Mouse (Mus musculus) midbrain, embryonic 14.5 days (tissue): ENCODE data around the gene Tmem63b. TPM values are rescaled to one million over a fixed set of nuclear protein-coding genes. Genes with fewer than 3 reads are reported as not detected.

Experiments
- ATAC-seq: fragments of 200-750 bp; cut with Nextera tagmentation; 2 replicates; pipeline ENCODE4 v1.8.0; 2017; ENCODE audit warnings: moderate number of reproducible peaks, moderate library complexity; ENCODE audit not compliant: low FRiP score, low TSS enrichment
- DNase-seq: peaks from one replicate; pipeline ENCODE4 v3.0.0-alpha.2; 2015
- H3K27ac ChIP-seq: fragments of 300-500 bp; sonication (generic); replicated peaks from 2 replicates; pipeline ENCODE4 v1.5.1; 2014; ENCODE audit warnings: mild to moderate bottlenecking, low read depth, low read length, moderate library complexity
- H3K27me3 ChIP-seq: fragments of 300-500 bp; sonication (generic); 2 replicates; pipeline ENCODE4 v1.6.1; 2014; ENCODE audit warnings: low read length, control low read depth, mixed read lengths; ENCODE audit not compliant: control insufficient read depth, insufficient read depth
- H3K36me3 ChIP-seq: fragments of 300-500 bp; sonication (generic); 2 replicates; pipeline ENCODE4 v1.6.1; 2014; ENCODE audit warnings: low read length, control low read depth; ENCODE audit not compliant: control insufficient read depth, insufficient read depth
- H3K4me1 ChIP-seq: fragments of 300-500 bp; sonication (generic); 2 replicates; pipeline ENCODE4 v1.6.1; 2014; ENCODE audit warnings: mild to moderate bottlenecking, antibody characterized with exemption, low read length, control low read depth; ENCODE audit not compliant: control insufficient read depth, insufficient read depth
- H3K4me2 ChIP-seq: fragments of 300-500 bp; sonication (generic); 2 replicates; pipeline ENCODE4 v1.6.1; 2014; ENCODE audit warnings: mild to moderate bottlenecking, low read length, moderate library complexity
- H3K4me3 ChIP-seq: fragments of 300-500 bp; sonication (generic); replicated peaks from 2 replicates; pipeline ENCODE4 v1.5.1; 2014; ENCODE audit warnings: low read depth, low read length
- H3K9ac ChIP-seq: fragments of 300-500 bp; sonication (generic); replicated peaks from 2 replicates; pipeline ENCODE4 v1.6.1; 2014; ENCODE audit warnings: mild to moderate bottlenecking, low read length, moderate library complexity
- H3K9me3 ChIP-seq: fragments of 300-500 bp; sonication (generic); 2 replicates; pipeline ENCODE4 v1.6.1; 2016; ENCODE audit warnings: low read length, control low read depth, mixed read lengths; ENCODE audit not compliant: control insufficient read depth
- WGBS: fragments of 180-500 bp; shearing (Covaris S2); extraction: QIAGEN DNeasy Blood & Tissue Kit; methylation state at CpG from one replicate; pipeline ENCODE4 v1.1.7; 2014; 5-methylcytosine and 5-hydroxymethylcytosine counted together
- polyA plus RNA-seq: library from polyadenylated mRNA; unstranded; fragments of >200 nt; fragmentation: Nextera tagmentation; extraction: Ambion mirVana; gene quantifications from 2 replicates; pipeline ENCODE4 v1.2.1, GENCODE M21; 2014

Gene Tmem63b
- polyA plus RNA-seq, 1 experiment from 2014 or later, result 123 TPM

GRCm38 (mm10) chr17:45711525-45711924 is 24.8 kb upstream of the Tmem63b start:
- no peaks in the 10 kb centered on the region for H3K4me1 ChIP-seq
- no peaks in the 10 kb centered on the region for H3K9me3 ChIP-seq
- no peak overlapping the region for H3K9ac ChIP-seq
- WGBS, result 73% methylated on average over 3 of the region's 3 CpGs
- H3K36me3 ChIP-seq, result no peaks in the 10 kb centered on the region
- H3K4me3 ChIP-seq, result no peak overlapping the region
- H3K27ac ChIP-seq, result no peak overlapping the region
- no peak for ATAC-seq
- no peak for DNase-seq
- no peaks in the 10 kb centered on the region for H3K27me3 ChIP-seq
- H3K4me2 ChIP-seq, result no peak overlapping the region

GRCm38 (mm10) chr17:45710407-45710806 is 23.7 kb upstream of the Tmem63b start:
- Histone ChIP-seq H3K9ac (no peak overlapping the region), H3K27ac (no peak overlapping the region), H3K4me3 (no peak overlapping the region), H3K36me3 (no peaks in the 10 kb centered on the region), H3K27me3 (no peaks in the 10 kb centered on the region), H3K4me2 (no peak overlapping the region), H3K4me1 (no peaks in the 10 kb centered on the region), H3K9me3 (no peaks in the 10 kb centered on the region)
- WGBS, result 83% methylated on average over 8 of the region's 8 CpGs
- ATAC-seq (no peak), DNase-seq (no peak)

- Histone ChIP-seq H3K9me3 (no peaks in the 10 kb centered on the region), H3K9ac (no peak overlapping the region), H3K27me3 (no peaks in the 10 kb centered on the region), H3K27ac (no peak overlapping the region), H3K4me2 (no peak overlapping the region), H3K36me3 (no peaks in the 10 kb centered on the region), H3K4me3 (no peak overlapping the region), H3K4me1 (no peaks in the 10 kb centered on the region)
- DNase-seq (no peak), ATAC-seq (no peak)
- 48% methylated on average over 3 of the region's 3 CpGs for WGBS
These were observed 23.1 kb upstream of the Tmem63b start for GRCm38 (mm10) chr17:45709829-45710228.

GRCm38 (mm10) chr17:45708179-45708578 is 21.5 kb upstream of the Tmem63b start:
- Histone ChIP-seq H3K9ac (no peak overlapping the region), H3K9me3 (no peaks in the 10 kb centered on the region), H3K36me3 (no peaks in the 10 kb centered on the region), H3K27me3 (no peaks in the 10 kb centered on the region), H3K4me1 (no peaks in the 10 kb centered on the region), H3K4me3 (no peak overlapping the region), H3K4me2 (no peak overlapping the region), H3K27ac (no peak overlapping the region)
- no peak for ATAC-seq
- DNase-seq, result no peak
- WGBS, result 83% methylated on average over 8 of the region's 8 CpGs

- no peak for DNase-seq
- ATAC-seq, result no peak
- 38% methylated on average over 3 of the region's 3 CpGs for WGBS
These were observed 20.7 kb upstream of the Tmem63b start for GRCm38 (mm10) chr17:45707376-45707775.

GRCm38 (mm10) chr17:45706796-45707195 is 20.1 kb upstream of the Tmem63b start:
- Histone ChIP-seq H3K4me1 (no peaks in the 10 kb centered on the region), H3K27me3 (no peaks in the 10 kb centered on the region), H3K4me2 (no peak overlapping the region), H3K36me3 (no peaks in the 10 kb centered on the region), H3K9me3 (no peaks in the 10 kb centered on the region), H3K27ac (no peak overlapping the region), H3K9ac (no peak overlapping the region), H3K4me3 (no peak overlapping the region)
- DNase-seq (no peak), ATAC-seq (no peak)
- WGBS, result 83% methylated on average over 5 of the region's 5 CpGs

More at GRCm38 (mm10) chr17:45707376-45707775, 20.7 kb upstream of the Tmem63b start:
- no peak overlapping the region for H3K4me3 ChIP-seq
- no peaks in the 10 kb centered on the region for H3K4me1 ChIP-seq
- H3K4me2 ChIP-seq, result no peak overlapping the region
- H3K27me3 ChIP-seq, result no peaks in the 10 kb centered on the region
- no peaks in the 10 kb centered on the region for H3K36me3 ChIP-seq
- no peaks in the 10 kb centered on the region for H3K9me3 ChIP-seq
- no peak overlapping the region for H3K9ac ChIP-seq
- no peak overlapping the region for H3K27ac ChIP-seq

- DNase-seq (no peak), ATAC-seq (no peak)
- no peak overlapping the region for H3K4me2 ChIP-seq
- H3K4me3 ChIP-seq, result no peak overlapping the region
- peaks cover 7% of the 10 kb centered on the region; the same call in 1 of the 2 replicates for H3K4me1 ChIP-seq
- H3K9ac ChIP-seq, result no peak overlapping the region
- peaks cover 8% of the 10 kb centered on the region for H3K36me3 ChIP-seq
- 62% methylated on average over 7 of the region's 7 CpGs for WGBS
- H3K9me3 ChIP-seq, result no peaks in the 10 kb centered on the region
- no peak overlapping the region for H3K27ac ChIP-seq
- H3K27me3 ChIP-seq, result no peaks in the 10 kb centered on the region
These were observed 16.5 kb upstream of the Tmem63b start for GRCm38 (mm10) chr17:45703187-45703586.

- H3K4me1 ChIP-seq, result peaks cover 7% of the 10 kb centered on the region; the same call in 1 of the 2 replicates
- 44% methylated on average over 4 of the region's 4 CpGs for WGBS
- H3K4me2 ChIP-seq, result no peak overlapping the region
- no peak overlapping the region for H3K27ac ChIP-seq
- no peak overlapping the region for H3K9ac ChIP-seq
- peaks cover 13% of the 10 kb centered on the region for H3K36me3 ChIP-seq
- H3K27me3 ChIP-seq, result no peaks in the 10 kb centered on the region
- DNase-seq (no peak), ATAC-seq (no peak)
- H3K4me3 ChIP-seq, result no peak overlapping the region
- no peaks in the 10 kb centered on the region for H3K9me3 ChIP-seq
These were observed 15.5 kb upstream of the Tmem63b start for GRCm38 (mm10) chr17:45702254-45702653.

- H3K27me3 ChIP-seq, result no peaks in the 10 kb centered on the region
- peaks cover 20% of the 10 kb centered on the region for H3K36me3 ChIP-seq
- no peak overlapping the region; the same call in 1 of the 2 replicates for H3K9ac ChIP-seq
- DNase-seq, result no peak
- H3K9me3 ChIP-seq, result no peaks in the 10 kb centered on the region
- 66% methylated on average over 9 of the region's 9 CpGs for WGBS
- peaks cover 7% of the 10 kb centered on the region; the same call in 1 of the 2 replicates for H3K4me1 ChIP-seq
- no peak for ATAC-seq
- H3K27ac ChIP-seq, result no peak overlapping the region
- no peak overlapping the region for H3K4me3 ChIP-seq
- H3K4me2 ChIP-seq, result no peak overlapping the region
These were observed 14.5 kb upstream of the Tmem63b start for GRCm38 (mm10) chr17:45701236-45701591.
